Mouse (Mus musculus) E14TG2a.4 (cell line): ENCODE measurements around the gene Antxr1.

ENCODE experiments used
- H3K27me3 ChIP-seq: 2 replicates; pipeline ENCODE4 v1.6.1; 2014; ENCODE audit warnings: low read length, control low read depth; ENCODE audit not compliant: insufficient read depth
- H3K36me3 ChIP-seq: 2 replicates; pipeline ENCODE4 v1.6.1; 2014; ENCODE audit warnings: low read length, control low read depth; ENCODE audit not compliant: insufficient read depth
- H3K4me1 ChIP-seq: replicated peaks from 2 replicates; pipeline ENCODE4 v1.6.1; 2014; ENCODE audit warnings: low read depth, low read length, control low read depth
- H3K4me3 ChIP-seq: replicated peaks from 2 replicates; pipeline ENCODE4 v1.5.1; 2014; ENCODE audit warnings: mild to moderate bottlenecking, low read length
- H3K9me3 ChIP-seq: 2 replicates; pipeline ENCODE4 v1.6.1; 2014; ENCODE audit warnings: low read length, control low read depth
- CTCF ChIP-seq: conservative IDR thresholded peaks from 2 replicates; pipeline ENCODE4 v1.5.1; 2014; ENCODE audit warnings: low read length
- NANOG ChIP-seq: IDR thresholded peaks from 2 replicates; pipeline ENCODE4 v1.6.1; 2014; ENCODE audit warnings: borderline replicate concordance, low read length, mixed read lengths
- POU5F1 ChIP-seq: IDR thresholded peaks from 2 replicates; pipeline ENCODE4 v1.6.1; 2014; ENCODE audit warnings: low read length, borderline replicate concordance

Gene Antxr1

GRCm38 (mm10) chr6:87147921-87148320 lies 187.7 kb downstream of the Antxr1 start:
- peaks cover 10% of the 10 kb centered on the region for H3K4me1 ChIP-seq

GRCm38 (mm10) chr6:87143594-87143993 lies 192.0 kb downstream of the Antxr1 start:
- TF ChIP-seq CTCF (no peak), NANOG (no peak), POU5F1 (no peak)
- Histone ChIP-seq H3K4me1 (peaks cover 3% of the 10 kb centered on the region; the same call in 1 of the 2 replicates), H3K36me3 (no peaks in the 10 kb centered on the region), H3K9me3 (no peaks in the 10 kb centered on the region), H3K4me3 (no peak overlapping the region), H3K27me3 (0 out of 2 replicates have a peak, but pooled peaks cover 2% of the 10 kb centered on the region)

More at GRCm38 (mm10) chr6:87147921-87148320, 187.7 kb downstream of the Antxr1 start:
- TF ChIP-seq POU5F1 = no peak
- H3K36me3 ChIP-seq = no peaks in the 10 kb centered on the region
- H3K4me3 ChIP-seq = no peak overlapping the region
- no peaks in the 10 kb centered on the region for H3K9me3 ChIP-seq
- H3K27me3 ChIP-seq = 0 out of 2 replicates have a peak, but pooled peaks cover 2% of the 10 kb centered on the region

- Histone ChIP-seq H3K36me3 (no peaks in the 10 kb centered on the region), H3K9me3 (no peaks in the 10 kb centered on the region), H3K4me3 (no peak overlapping the region), H3K27me3 (no peaks in the 10 kb centered on the region), H3K4me1 (peaks cover 9% of the 10 kb centered on the region)
- TF ChIP-seq POU5F1 (no peak), CTCF (no peak), NANOG (no peak)
Measured at GRCm38 (mm10) chr6:87142239-87142638, 193.4 kb downstream of the Antxr1 start.

GRCm38 (mm10) chr6:87139796-87140553 lies 195.6 kb downstream of the Antxr1 start:
- Histone ChIP-seq H3K4me3 (no peak overlapping the region), H3K9me3 (no peaks in the 10 kb centered on the region), H3K4me1 (peaks cover 9% of the 10 kb centered on the region), H3K36me3 (no peaks in the 10 kb centered on the region), H3K27me3 (no peaks in the 10 kb centered on the region)
- no peak for TF ChIP-seq POU5F1
- TF ChIP-seq CTCF = no peak
- no peak for TF ChIP-seq NANOG

- no peak overlapping the region for H3K4me3 ChIP-seq
- no peak for TF ChIP-seq POU5F1
- H3K36me3 ChIP-seq = no peaks in the 10 kb centered on the region
- H3K9me3 ChIP-seq = no peaks in the 10 kb centered on the region
- H3K4me1 ChIP-seq = peaks cover 9% of the 10 kb centered on the region
- H3K27me3 ChIP-seq = no peaks in the 10 kb centered on the region
Measured at GRCm38 (mm10) chr6:87138479-87138878, 197.1 kb downstream of the Antxr1 start.

- Histone ChIP-seq H3K27me3 (no peaks in the 10 kb centered on the region), H3K36me3 (no peaks in the 10 kb centered on the region), H3K9me3 (peaks cover 6% of the 10 kb centered on the region; the same call in 1 of the 2 replicates), H3K4me1 (peaks cover 6% of the 10 kb centered on the region; the same call in 1 of the 2 replicates), H3K4me3 (no peak overlapping the region)
- no peak for TF ChIP-seq POU5F1
- no peak for TF ChIP-seq CTCF
- TF ChIP-seq NANOG = no peak
Measured at GRCm38 (mm10) chr6:87133966-87134546, 201.6 kb downstream of the Antxr1 start.

- H3K9me3 ChIP-seq = peaks cover 6% of the 10 kb centered on the region; the same call in 1 of the 2 replicates
- TF ChIP-seq NANOG (no peak), CTCF (no peak), POU5F1 (no peak)
- no peaks in the 10 kb centered on the region for H3K36me3 ChIP-seq
- no peak overlapping the region for H3K4me3 ChIP-seq
- no peaks in the 10 kb centered on the region for H3K27me3 ChIP-seq
- peaks cover 6% of the 10 kb centered on the region; the same call in 1 of the 2 replicates for H3K4me1 ChIP-seq
Measured at GRCm38 (mm10) chr6:87133520-87133919, 202.1 kb downstream of the Antxr1 start.

- Histone ChIP-seq H3K4me3 (no peak overlapping the region), H3K4me1 (no peaks in the 10 kb centered on the region), H3K36me3 (no peaks in the 10 kb centered on the region), H3K9me3 (peaks cover 6% of the 10 kb centered on the region; the same call in 1 of the 2 replicates), H3K27me3 (no peaks in the 10 kb centered on the region)
- TF ChIP-seq CTCF (peak; percentile 33; the same call in 1 of the 2 replicates), NANOG (no peak)
Measured at GRCm38 (mm10) chr6:87131078-87131477, 204.5 kb downstream of the Antxr1 start.
